Mouse (Mus musculus) E14TG2a.4 (cell line): ENCODE results near the gene Tmem56.

Source experiments
- H3K27me3 ChIP-seq: 2 replicates; pipeline ENCODE4 v1.6.1; 2014; ENCODE audit warnings: low read length, control low read depth; ENCODE audit not compliant: insufficient read depth
- H3K36me3 ChIP-seq: 2 replicates; pipeline ENCODE4 v1.6.1; 2014; ENCODE audit warnings: low read length, control low read depth; ENCODE audit not compliant: insufficient read depth
- H3K4me1 ChIP-seq: replicated peaks from 2 replicates; pipeline ENCODE4 v1.6.1; 2014; ENCODE audit warnings: low read depth, low read length, control low read depth
- H3K4me3 ChIP-seq: replicated peaks from 2 replicates; pipeline ENCODE4 v1.5.1; 2014; ENCODE audit warnings: mild to moderate bottlenecking, low read length
- H3K9me3 ChIP-seq: 2 replicates; pipeline ENCODE4 v1.6.1; 2014; ENCODE audit warnings: low read length, control low read depth
- CTCF ChIP-seq: conservative IDR thresholded peaks from 2 replicates; pipeline ENCODE4 v1.5.1; 2014; ENCODE audit warnings: low read length
- NANOG ChIP-seq: IDR thresholded peaks from 2 replicates; pipeline ENCODE4 v1.6.1; 2014; ENCODE audit warnings: borderline replicate concordance, low read length, mixed read lengths
- POU5F1 ChIP-seq: IDR thresholded peaks from 2 replicates; pipeline ENCODE4 v1.6.1; 2014; ENCODE audit warnings: low read length, borderline replicate concordance

The Tmem56 gene

DNA sequence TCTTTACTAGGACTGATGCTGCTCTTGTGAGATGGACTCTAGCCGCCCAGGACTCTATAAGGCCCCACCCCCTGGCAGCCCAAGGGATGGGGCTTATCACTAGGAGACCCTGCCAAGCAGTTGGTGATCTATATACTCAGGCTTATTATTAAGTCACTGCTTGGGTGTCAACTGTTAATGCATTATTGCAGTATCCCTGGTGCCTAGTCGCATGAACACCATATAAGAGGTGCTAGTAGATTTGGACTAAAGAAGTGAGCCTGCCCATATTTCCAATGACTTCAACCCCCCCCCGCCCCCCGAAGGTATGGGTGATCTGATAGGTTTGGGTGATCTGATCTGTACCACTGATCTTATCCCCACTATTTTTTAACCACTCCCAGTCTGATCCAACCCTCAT is at the start of gene Tmem56:
Gene Tmem56, minus strand, starts transcription at position 101 of the 400 bp plus-strand sequence.
- no peak for TF ChIP-seq NANOG
- no peak for TF ChIP-seq POU5F1
- TF ChIP-seq CTCF: no peak
- Histone ChIP-seq H3K4me3 (no peak within 1 kb of the TSS), H3K4me1 (peaks cover 7% of the 10 kb centered on the region; the same call in 1 of the 2 replicates), H3K9me3 (no peaks in the 10 kb centered on the region), H3K27me3 (peaks cover 16% of the 10 kb centered on the region), H3K36me3 (no peaks in the 10 kb centered on the region)

DNA sequence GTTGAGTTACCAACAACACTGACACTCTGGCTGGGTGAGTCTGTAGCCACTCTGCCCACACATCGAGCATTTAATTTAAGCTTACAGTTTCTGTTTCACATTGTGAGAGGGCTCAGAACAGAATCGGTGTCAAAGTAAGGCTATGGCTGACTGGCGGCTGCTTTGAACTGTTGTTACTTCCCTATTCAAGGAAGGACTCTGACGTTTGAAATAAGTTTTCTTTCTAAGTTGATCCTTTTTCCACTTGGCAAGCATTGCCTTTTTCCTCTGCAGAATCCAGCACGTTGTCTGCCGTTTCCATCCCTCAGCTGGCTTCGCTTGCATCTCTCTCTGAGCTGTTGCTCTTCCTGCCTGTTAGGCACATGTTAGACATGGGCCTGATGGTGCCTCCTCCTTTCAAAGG is 47.3 kb upstream of the Tmem56 start:
- Histone ChIP-seq H3K4me3 (no peak overlapping the region), H3K27me3 (no peaks in the 10 kb centered on the region), H3K4me1 (no peaks in the 10 kb centered on the region), H3K9me3 (no peaks in the 10 kb centered on the region), H3K36me3 (no peaks in the 10 kb centered on the region)
- TF ChIP-seq NANOG (no peak), CTCF (no peak), POU5F1 (no peak)

DNA sequence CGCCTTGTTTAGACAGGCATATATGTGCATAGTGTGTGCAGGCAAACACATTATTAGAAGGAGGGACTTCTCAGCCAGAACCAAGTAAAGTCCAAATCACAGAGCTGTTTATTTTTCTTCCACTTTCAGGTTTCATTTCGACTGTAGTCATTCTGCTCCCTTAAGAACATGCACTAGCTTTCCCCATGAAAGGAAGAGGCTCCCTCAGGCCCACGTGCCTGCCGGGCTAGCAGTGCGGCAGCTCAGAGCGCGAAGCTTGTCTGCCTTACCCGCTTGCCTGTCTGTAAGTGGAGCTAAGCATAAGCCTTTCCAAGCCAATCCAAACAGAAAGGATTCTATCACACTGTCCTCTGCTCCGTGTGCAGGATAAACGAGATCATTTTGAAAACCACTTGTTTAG is 46.7 kb upstream of the Tmem56 start:
- TF ChIP-seq NANOG (no peak), POU5F1 (no peak), CTCF (no peak)
- no peaks in the 10 kb centered on the region for H3K36me3 ChIP-seq
- no peak overlapping the region for H3K4me3 ChIP-seq
- no peaks in the 10 kb centered on the region for H3K9me3 ChIP-seq
- no peaks in the 10 kb centered on the region for H3K4me1 ChIP-seq
- no peaks in the 10 kb centered on the region for H3K27me3 ChIP-seq

DNA sequence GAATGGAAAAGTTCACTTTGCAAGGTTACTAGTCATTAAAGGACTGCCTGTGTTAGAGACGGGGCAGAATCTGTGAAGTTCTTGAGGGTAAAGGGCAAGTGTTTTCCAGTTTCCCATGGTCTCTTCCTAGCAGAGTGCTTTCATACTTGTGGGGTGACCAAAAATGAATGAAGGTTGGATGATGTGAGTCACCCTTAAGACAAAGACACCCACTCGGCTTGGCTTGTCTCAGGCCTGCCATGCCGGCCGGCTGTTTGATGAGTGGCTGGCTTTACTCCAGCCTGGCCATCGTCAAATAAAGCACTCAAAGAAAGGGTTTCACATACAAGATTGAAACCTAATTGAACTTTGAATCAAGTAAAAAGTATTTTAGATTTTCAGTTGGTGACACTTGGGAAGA is 44.5 kb upstream of the Tmem56 start:
- Histone ChIP-seq H3K4me1 (peaks cover 10% of the 10 kb centered on the region), H3K27me3 (no peaks in the 10 kb centered on the region), H3K9me3 (no peaks in the 10 kb centered on the region), H3K36me3 (no peaks in the 10 kb centered on the region), H3K4me3 (no peak overlapping the region)
- TF ChIP-seq NANOG: no peak
- TF ChIP-seq CTCF: no peak
- no peak for TF ChIP-seq POU5F1

DNA sequence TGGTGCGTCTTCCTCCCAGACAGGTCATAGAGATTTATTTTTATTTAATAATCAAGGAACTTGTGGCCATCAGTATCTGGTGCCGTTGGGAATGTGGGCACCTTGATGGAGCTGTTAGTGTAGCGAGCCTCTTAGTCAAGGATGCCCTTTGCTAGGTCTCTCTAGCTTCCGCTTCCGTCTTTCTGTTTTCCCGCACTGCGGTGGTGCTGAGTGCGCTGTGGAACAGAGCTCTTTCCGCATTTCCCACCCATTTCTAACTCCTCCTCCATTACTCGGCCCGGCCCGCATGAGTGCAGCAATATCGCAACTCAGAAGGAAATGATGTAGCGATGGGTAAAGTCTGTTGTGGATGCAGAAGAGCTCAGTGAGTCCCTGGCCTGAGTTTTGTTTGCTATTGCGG is 40.5 kb upstream of the Tmem56 start:
- TF ChIP-seq POU5F1: no peak
- no peak for TF ChIP-seq CTCF
- TF ChIP-seq NANOG: no peak
- Histone ChIP-seq H3K4me1 (peaks cover 13% of the 10 kb centered on the region), H3K27me3 (no peaks in the 10 kb centered on the region), H3K9me3 (no peaks in the 10 kb centered on the region), H3K4me3 (peak overlapping the region; percentile 64), H3K36me3 (no peaks in the 10 kb centered on the region)

DNA sequence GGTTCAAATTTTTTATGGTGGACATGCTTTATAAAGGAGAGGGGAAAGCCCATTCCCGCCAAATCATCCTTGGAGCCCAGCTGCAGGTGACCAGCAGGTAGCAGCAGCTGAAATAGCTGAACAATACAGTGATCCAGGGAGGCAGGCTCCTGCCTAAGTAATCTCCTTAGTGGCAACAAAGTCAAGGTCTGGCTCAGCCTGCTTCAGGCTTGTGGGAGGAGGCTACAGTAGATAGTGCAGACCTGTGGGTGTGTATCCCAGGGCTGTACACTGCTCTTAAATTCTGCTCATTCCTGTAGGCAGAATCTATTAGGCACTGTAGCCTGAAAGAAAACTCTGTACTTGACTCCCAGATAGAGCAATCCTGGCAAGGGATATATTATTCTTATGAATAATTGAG is 38.0 kb upstream of the Tmem56 start:
- Histone ChIP-seq H3K4me3 (no peak overlapping the region), H3K36me3 (no peaks in the 10 kb centered on the region), H3K4me1 (peaks cover 16% of the 10 kb centered on the region), H3K9me3 (no peaks in the 10 kb centered on the region), H3K27me3 (no peaks in the 10 kb centered on the region)
- no peak for TF ChIP-seq POU5F1
- no peak for TF ChIP-seq NANOG
- TF ChIP-seq CTCF: no peak

DNA sequence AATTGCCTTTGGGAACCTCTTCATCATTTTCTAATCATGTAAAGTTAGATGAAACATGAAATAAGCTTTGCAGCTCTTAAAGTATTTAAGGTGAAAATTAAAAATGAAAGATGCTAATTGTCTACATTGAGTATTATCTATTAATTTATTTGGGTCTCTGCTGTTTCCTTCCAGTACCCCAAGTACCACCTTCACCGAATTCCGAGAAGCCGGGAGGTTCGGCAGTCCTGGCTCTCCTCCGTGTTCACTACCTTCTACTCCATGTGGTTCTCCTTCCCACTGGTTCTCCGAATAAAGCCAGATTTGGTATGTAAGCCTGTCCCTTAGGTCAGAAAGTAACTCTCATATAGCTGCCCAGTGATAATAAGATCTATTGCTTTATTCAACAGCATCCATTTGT is 37.0 kb upstream of the Tmem56 start:
- H3K36me3 ChIP-seq: no peaks in the 10 kb centered on the region
- H3K4me1 ChIP-seq: peaks cover 16% of the 10 kb centered on the region
- no peaks in the 10 kb centered on the region for H3K27me3 ChIP-seq
- TF ChIP-seq CTCF (no peak), POU5F1 (no peak), NANOG (no peak)
- no peaks in the 10 kb centered on the region for H3K9me3 ChIP-seq
- no peak overlapping the region for H3K4me3 ChIP-seq

DNA sequence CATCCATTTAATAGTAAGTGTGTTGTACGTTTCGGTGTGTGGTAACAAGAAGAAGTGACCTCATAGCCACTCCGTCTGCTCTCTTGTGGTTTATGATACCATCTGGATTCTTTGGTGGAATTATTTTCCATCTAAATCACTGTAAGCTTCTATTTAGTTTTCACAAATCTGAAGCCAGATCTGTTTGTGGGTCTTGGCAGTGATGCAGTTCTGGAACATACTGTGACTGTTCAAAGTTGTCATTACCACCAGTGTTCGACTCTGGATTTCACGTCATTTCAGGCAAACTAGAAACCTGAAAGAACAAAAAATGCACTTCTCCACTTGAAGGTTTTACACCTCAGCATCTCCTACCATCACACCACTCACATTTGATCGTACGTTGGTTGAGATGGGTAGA is 32.6 kb upstream of the Tmem56 start:
- TF ChIP-seq NANOG (no peak), CTCF (no peak), POU5F1 (no peak)
- no peak overlapping the region for H3K4me3 ChIP-seq
- no peaks in the 10 kb centered on the region for H3K9me3 ChIP-seq
- no peaks in the 10 kb centered on the region for H3K36me3 ChIP-seq
- H3K27me3 ChIP-seq: no peaks in the 10 kb centered on the region
- H3K4me1 ChIP-seq: peaks cover 7% of the 10 kb centered on the region; the same call in 1 of the 2 replicates

DNA sequence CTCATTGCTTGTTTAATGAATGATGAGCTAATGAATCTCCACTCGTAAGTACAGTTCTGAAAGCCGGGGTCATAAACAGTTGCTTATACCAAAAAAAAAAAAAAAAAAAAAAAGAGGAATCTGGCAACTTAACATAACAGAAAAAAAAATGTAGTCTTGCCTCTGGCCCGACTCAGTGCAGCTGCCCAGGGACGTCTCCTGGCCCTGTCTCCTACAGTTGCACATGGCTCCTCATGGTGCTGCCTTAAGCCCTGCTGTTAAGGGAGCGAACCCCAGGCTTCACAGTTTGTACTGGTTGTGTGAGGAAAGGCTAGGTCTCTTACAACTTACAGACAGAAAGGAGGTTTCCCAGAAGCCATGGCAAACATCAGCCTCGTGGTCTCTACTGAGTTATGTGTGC is 31.3 kb upstream of the Tmem56 start:
- 0 out of 2 replicates have a peak, but pooled peaks cover 7% of the 10 kb centered on the region for H3K4me1 ChIP-seq

More for the DNA sequence above, 31.3 kb upstream of the Tmem56 start:
- no peak overlapping the region for H3K4me3 ChIP-seq
- H3K9me3 ChIP-seq: 0 out of 2 replicates have a peak, but pooled peaks cover 8% of the 10 kb centered on the region
- H3K36me3 ChIP-seq: no peaks in the 10 kb centered on the region
- H3K27me3 ChIP-seq: no peaks in the 10 kb centered on the region
- TF ChIP-seq CTCF (no peak), POU5F1 (no peak), NANOG (no peak)
